ENCODE assay signal across 8 mouse cellular contexts in the genomic region with DNA sequence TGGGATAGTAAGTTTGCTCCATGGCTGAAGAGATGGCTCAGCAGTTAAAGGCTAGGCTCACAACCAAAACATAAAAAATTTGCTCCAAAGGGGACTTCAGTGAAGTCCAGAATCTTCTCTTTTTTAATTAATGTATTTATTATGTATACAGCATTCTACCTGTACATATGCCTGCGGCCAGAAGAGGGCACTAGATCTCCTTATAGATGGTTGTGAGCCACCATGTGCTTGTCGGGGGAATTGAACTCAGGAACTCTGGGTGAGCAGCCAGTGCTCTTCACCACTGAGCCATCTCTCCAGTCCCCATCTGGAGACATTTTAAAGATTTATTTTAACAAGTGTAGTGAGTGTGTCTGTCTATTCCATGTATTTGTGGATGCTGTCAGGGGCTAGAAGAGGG. TPM values are rescaled to one million over a fixed set of nuclear protein-coding genes. Genes with fewer than 3 reads are reported as not detected.
DNase-seq lines count a peak whose midpoint lies in the region; ATAC-seq and TF ChIP-seq lines count a peak whose summit lies in the region.
"Had no signal": no experiment of that assay in that cellular context is flagged by ENCODE, and none has a peak within 500 bp of the region (broad histone marks: within the 10 kb centered on the region; RNA-seq: fewer than 3 reads in every experiment).

No protein-coding gene starts in this region.

- H3K27me3 ChIP-seq in E14TG2a.4 (ENCODE audit: insufficient read depth, low read length), result 0 out of 2 replicates have a peak, but pooled peaks cover 4% of the 10 kb centered on the region

- TF ChIP-seq CTCF in layer of hippocampus, adult 2 months (conservative IDR thresholded peaks at IDR 0.05), result peak; percentile 68
- TF ChIP-seq CTCF in E14TG2a.4 (conservative IDR thresholded peaks at IDR 0.05; ENCODE audit: low read length), result peak; percentile 49

- no peak for DNase-seq in layer of hippocampus, adult 2 months (ENCODE audit: low spot score in 2 of 2)
- DNase-seq in layer of hippocampus, adult 8-10 months (ENCODE audit: low spot score in 2 of 2), result no peak
- peak; percentile 47 for DNase-seq in A20 (ENCODE audit: low read depth, low spot score)
- peak; percentile 46 for DNase-seq in induced T-regulatory cell, adult 2 months (ENCODE audit: low read depth)
- DNase-seq in cerebellum, adult 18-20 months, result no peak

- H3K4me3 ChIP-seq in layer of hippocampus, adult 2 months, result no peak overlapping the region
- H3K4me3 ChIP-seq in E14TG2a.4 (replicated peaks; ENCODE audit: low read length), result no peak overlapping the region
- H3K4me3 ChIP-seq: hindbrain, embryonic 10.5 days had no signal

- no peak for ATAC-seq in frontal cortex, adult (ENCODE audit: low TSS enrichment)

- peaks cover 21% of the 10 kb centered on the region for H3K4me1 ChIP-seq in E14TG2a.4 (replicated peaks; ENCODE audit: low read depth, low read length)

- peaks cover 43% of the 10 kb centered on the region for H3K36me3 ChIP-seq in E14TG2a.4 (ENCODE audit: insufficient read depth, low read length)

- H3K27ac ChIP-seq in layer of hippocampus, adult 2 months, result no peak overlapping the region
- H3K27ac ChIP-seq: hindbrain, embryonic 10.5 days had no signal

- H3K9me3 ChIP-seq in E14TG2a.4 (ENCODE audit: low read length), result no peaks in the 10 kb centered on the region
- H3K9me3 ChIP-seq: hindbrain, embryonic 10.5 days had no signal

RNA-seq across cellular contexts. Expression of a gene that starts 6.0 kb away (rescaled TPM):
- total RNA-seq in layer of hippocampus, adult 2 months (2021), result 1 to 10 TPM; 1.7 to 2.2 TPM
- 1 to 10 TPM in 2 of 4 experiments, under 1 TPM in 2; 0.70 to 1.8 (median 0.95) TPM for total RNA-seq in layer of hippocampus, adult 8-10 months (2022)

RNA-seq across cellular contexts. Expression of a gene that starts 18.5 kb away (rescaled TPM):
- 10 to 100 TPM; 13.3 to 14.9 TPM for total RNA-seq in layer of hippocampus, adult 2 months (2021)
- total RNA-seq in layer of hippocampus, adult 8-10 months (2022), result 10 to 100 TPM; 13.9 to 15.4 (median 14.4) TPM

RNA-seq across cellular contexts. Expression of a gene that starts 19.4 kb away (rescaled TPM):
- total RNA-seq in layer of hippocampus, adult 2 months (2021), result 1 to 10 TPM; 2.0 to 2.1 TPM
- total RNA-seq in layer of hippocampus, adult 8-10 months (2022), result 1 to 10 TPM; 2.4 to 6.3 (median 5.2) TPM

RNA-seq across cellular contexts. Expression of a gene that starts 41.0 kb away (rescaled TPM):
- total RNA-seq in layer of hippocampus, adult 2 months (2021), result 10 to 100 TPM; 40.3 to 40.9 TPM
- 10 to 100 TPM; 40.2 to 47.2 (median 43.3) TPM for total RNA-seq in layer of hippocampus, adult 8-10 months (2022)

RNA-seq across cellular contexts. Expression of a gene that starts 41.0 kb away (rescaled TPM):
- 1 to 10 TPM; 7.6 to 7.7 TPM for total RNA-seq in layer of hippocampus, adult 2 months (2021)
- 10 to 100 TPM in 1 of 4 experiments, 1 to 10 TPM in 3; 6.7 to 10.1 (median 8.7) TPM for total RNA-seq in layer of hippocampus, adult 8-10 months (2022)

Comparison
In these comparisons a context has a peak if more than half of its experiments do, and no peak if none do; other contexts are left out.
1. DNase-seq: peak in A20 (single experiment) and induced T-regulatory cell, adult 2 months (single experiment); none in layer of hippocampus, adult 2 months (0 of 2), layer of hippocampus, adult 8-10 months (0 of 2) and cerebellum, adult 18-20 months (0 of 2).